Mouse (Mus musculus) neural tube, embryonic 13.5 days (tissue): ENCODE results near the gene Ccdc148. TPM values are rescaled to one million over a fixed set of nuclear protein-coding genes. Genes with fewer than 3 reads are reported as not detected.

ENCODE experiments used
- ATAC-seq: fragments of 200-750 bp; cut with Nextera tagmentation; 2 replicates; pipeline ENCODE4 v1.8.0; 2017; ENCODE audit warnings: low read depth, mild to moderate bottlenecking, moderate TSS enrichment, moderate library complexity
- H3K27ac ChIP-seq: fragments of 300-500 bp; sonication (generic); replicated peaks from 2 replicates; pipeline ENCODE4 v1.5.1; 2015; ENCODE audit warnings: moderate library complexity, mild to moderate bottlenecking, inconsistent platforms
- H3K27me3 ChIP-seq: fragments of 300-500 bp; sonication (generic); 2 replicates; pipeline ENCODE4 v1.6.1; 2015; ENCODE audit warnings: mild to moderate bottlenecking, inconsistent platforms
- H3K36me3 ChIP-seq: fragments of 300-500 bp; sonication (generic); 2 replicates; pipeline ENCODE4 v1.6.1; 2015; ENCODE audit warnings: mild to moderate bottlenecking, inconsistent platforms
- H3K4me1 ChIP-seq: fragments of 300-500 bp; sonication (generic); replicated peaks from 2 replicates; pipeline ENCODE4 v1.6.1; 2015; ENCODE audit warnings: inconsistent platforms
- H3K4me2 ChIP-seq: fragments of 300-500 bp; sonication (generic); 2 replicates; pipeline ENCODE4 v1.6.1; 2015; ENCODE audit warnings: inconsistent platforms, mild to moderate bottlenecking, moderate library complexity
- H3K4me3 ChIP-seq: fragments of 300-500 bp; sonication (generic); 2 replicates; pipeline ENCODE4 v1.5.1; 2015; ENCODE audit warnings: mild to moderate bottlenecking, inconsistent platforms
- H3K9ac ChIP-seq: fragments of 300-500 bp; sonication (generic); 2 replicates; pipeline ENCODE4 v1.6.1; 2015; ENCODE audit warnings: moderate library complexity, mild to moderate bottlenecking, inconsistent platforms
- H3K9me3 ChIP-seq: fragments of 300-500 bp; sonication (generic); 2 replicates; pipeline ENCODE4 v1.6.1; 2016; ENCODE audit warnings: inconsistent platforms
- WGBS: fragments of 180-500 bp; shearing (Covaris S2); methylation state at CpG from one replicate; pipeline ENCODE4 v1.1.7; 2015; 5-methylcytosine and 5-hydroxymethylcytosine counted together
- polyA plus RNA-seq: library from polyadenylated mRNA; unstranded; fragments of >200 nt; fragmentation: Nextera tagmentation; extraction: Ambion mirVana; gene quantifications from 2 replicates; pipeline ENCODE4 v1.2.1, GENCODE M21; 2015

The Ccdc148 gene
- polyA plus RNA-seq, 1 experiment from 2014 or later: 3.9 TPM

- WGBS: 67% methylated on average over 6 of the region's 6 CpGs
- no peak overlapping the region for H3K9ac ChIP-seq
- no peak overlapping the region for H3K4me3 ChIP-seq
- H3K36me3 ChIP-seq: no peaks in the 10 kb centered on the region
- no peak overlapping the region for H3K27ac ChIP-seq
- ATAC-seq: no peak
- no peak overlapping the region for H3K4me2 ChIP-seq
- H3K9me3 ChIP-seq: no peaks in the 10 kb centered on the region
- peaks cover 21% of the 10 kb centered on the region for H3K4me1 ChIP-seq
- no peaks in the 10 kb centered on the region for H3K27me3 ChIP-seq
Observed at GRCm38 (mm10) chr2:59175926-59176325, 15.4 kb upstream of the Ccdc148 start.

GRCm38 (mm10) chr2:59171533-59171932 lies 11.1 kb upstream of the Ccdc148 start:
- Histone ChIP-seq H3K27ac (no peak overlapping the region), H3K4me3 (no peak overlapping the region), H3K4me1 (peaks cover 10% of the 10 kb centered on the region; the same call in 1 of the 2 replicates), H3K36me3 (no peaks in the 10 kb centered on the region), H3K9me3 (no peaks in the 10 kb centered on the region), H3K27me3 (no peaks in the 10 kb centered on the region), H3K4me2 (no peak overlapping the region), H3K9ac (no peak overlapping the region)
- 76% methylated on average over 5 of the region's 5 CpGs for WGBS
- no peak for ATAC-seq

- 94% methylated on average over 5 of the region's 5 CpGs for WGBS
Observed at GRCm38 (mm10) chr2:59170593-59170992, 10.1 kb upstream of the Ccdc148 start.

GRCm38 (mm10) chr2:59170208-59170589 lies 9.7 kb upstream of the Ccdc148 start:
- H3K4me1 ChIP-seq: peaks cover 10% of the 10 kb centered on the region; the same call in 1 of the 2 replicates
- no peak overlapping the region for H3K4me3 ChIP-seq
- H3K27ac ChIP-seq: no peak overlapping the region
- H3K27me3 ChIP-seq: no peaks in the 10 kb centered on the region
- 90% methylated on average over 3 of the region's 3 CpGs for WGBS
- ATAC-seq: no peak
- no peaks in the 10 kb centered on the region for H3K9me3 ChIP-seq
- no peak overlapping the region for H3K4me2 ChIP-seq
- no peaks in the 10 kb centered on the region for H3K36me3 ChIP-seq
- no peak overlapping the region for H3K9ac ChIP-seq

More at GRCm38 (mm10) chr2:59170593-59170992, 10.1 kb upstream of the Ccdc148 start:
- H3K4me3 ChIP-seq: no peak overlapping the region
- H3K4me1 ChIP-seq: peaks cover 10% of the 10 kb centered on the region; the same call in 1 of the 2 replicates
- H3K27me3 ChIP-seq: no peaks in the 10 kb centered on the region
- no peak overlapping the region for H3K9ac ChIP-seq
- H3K4me2 ChIP-seq: no peak overlapping the region
- H3K27ac ChIP-seq: no peak overlapping the region
- no peaks in the 10 kb centered on the region for H3K9me3 ChIP-seq
- no peaks in the 10 kb centered on the region for H3K36me3 ChIP-seq
- no peak for ATAC-seq

GRCm38 (mm10) chr2:59169572-59170207 lies 9.2 kb upstream of the Ccdc148 start:
- Histone ChIP-seq H3K4me1 (peaks cover 10% of the 10 kb centered on the region; the same call in 1 of the 2 replicates), H3K4me2 (no peak overlapping the region), H3K36me3 (no peaks in the 10 kb centered on the region), H3K9ac (no peak overlapping the region), H3K4me3 (no peak overlapping the region), H3K9me3 (no peaks in the 10 kb centered on the region), H3K27me3 (no peaks in the 10 kb centered on the region), H3K27ac (no peak overlapping the region)
- ATAC-seq: no peak
- WGBS: 78% methylated on average over 9 of the region's 9 CpGs

- Histone ChIP-seq H3K27me3 (no peaks in the 10 kb centered on the region), H3K4me2 (no peak overlapping the region), H3K4me3 (no peak overlapping the region), H3K9ac (no peak overlapping the region), H3K4me1 (peaks cover 20% of the 10 kb centered on the region), H3K36me3 (no peaks in the 10 kb centered on the region), H3K9me3 (no peaks in the 10 kb centered on the region), H3K27ac (no peak overlapping the region)
- ATAC-seq: no peak
- WGBS: 66% methylated on average over 4 of the region's 4 CpGs
Observed at GRCm38 (mm10) chr2:59167830-59168229, 7.3 kb upstream of the Ccdc148 start.

GRCm38 (mm10) chr2:59166976-59167375 lies 6.5 kb upstream of the Ccdc148 start:
- Histone ChIP-seq H3K36me3 (no peaks in the 10 kb centered on the region), H3K4me1 (peaks cover 27% of the 10 kb centered on the region), H3K27ac (no peak overlapping the region), H3K9me3 (no peaks in the 10 kb centered on the region), H3K9ac (no peak overlapping the region), H3K27me3 (no peaks in the 10 kb centered on the region), H3K4me2 (no peak overlapping the region), H3K4me3 (no peak overlapping the region)
- 81% methylated on average over 4 of the region's 4 CpGs for WGBS
- no peak for ATAC-seq

- Histone ChIP-seq H3K36me3 (no peaks in the 10 kb centered on the region), H3K4me3 (peak overlapping the region; percentile 90), H3K4me2 (peak overlapping the region; percentile 85), H3K4me1 (peaks cover 26% of the 10 kb centered on the region), H3K27ac (0 out of 2 replicates have a peak overlapping the region, but pooled peaks have one; percentile 18), H3K9ac (peak overlapping the region; percentile 86), H3K9me3 (no peaks in the 10 kb centered on the region), H3K27me3 (no peaks in the 10 kb centered on the region)
- 27% methylated on average over 8 of the region's 8 CpGs for WGBS
- ATAC-seq: no peak
Observed at GRCm38 (mm10) chr2:59162285-59162600, 1.8 kb upstream of the Ccdc148 start.

GRCm38 (mm10) chr2:59161441-59162284 lies 1.2 kb upstream of the Ccdc148 start:
- H3K36me3 ChIP-seq: no peaks in the 10 kb centered on the region
- no peaks in the 10 kb centered on the region for H3K9me3 ChIP-seq
- peak; percentile 83 for ATAC-seq
- peaks cover 23% of the 10 kb centered on the region for H3K4me1 ChIP-seq
- peak overlapping the region; percentile 85 for H3K4me2 ChIP-seq
- peak overlapping the region; percentile 86 for H3K9ac ChIP-seq
- peak overlapping the region; percentile 89 for H3K27ac ChIP-seq
- H3K27me3 ChIP-seq: no peaks in the 10 kb centered on the region
- under 1% methylated on average over 74 of the region's 74 CpGs for whole genome bisulfite sequencing
- peak overlapping the region; percentile 90 for H3K4me3 ChIP-seq

GRCm38 (mm10) chr2:59161021-59161440 lies 548 bp upstream of the Ccdc148 start:
- peak overlapping the region; percentile 89 for H3K27ac ChIP-seq
- H3K27me3 ChIP-seq: no peaks in the 10 kb centered on the region
- H3K9ac ChIP-seq: peak overlapping the region; percentile 86
- H3K4me2 ChIP-seq: peak overlapping the region; percentile 85
- H3K4me1 ChIP-seq: peaks cover 23% of the 10 kb centered on the region
- peak overlapping the region; percentile 90 for H3K4me3 ChIP-seq
- 0% methylated on average over 41 of the region's 58 CpGs for WGBS
- peak; percentile 73 for ATAC-seq
- H3K36me3 ChIP-seq: no peaks in the 10 kb centered on the region
- H3K9me3 ChIP-seq: no peaks in the 10 kb centered on the region

GRCm38 (mm10) chr2:59159961-59160604 lies 400 bp downstream of the Ccdc148 start:
- Histone ChIP-seq H3K4me1 (peaks cover 23% of the 10 kb centered on the region), H3K4me3 (peak overlapping the region; percentile 90), H3K9ac (peak overlapping the region; percentile 64), H3K27me3 (no peaks in the 10 kb centered on the region), H3K36me3 (no peaks in the 10 kb centered on the region), H3K27ac (peak overlapping the region; percentile 49; the same call in 1 of the 2 replicates), H3K4me2 (peak overlapping the region; percentile 85), H3K9me3 (no peaks in the 10 kb centered on the region)
- ATAC-seq: peak; percentile 29
- under 1% methylated on average over 16 of the region's 16 CpGs for WGBS

- H3K4me3 ChIP-seq: no peak overlapping the region
- ATAC-seq: no peak
- no peak overlapping the region for H3K27ac ChIP-seq
- no peak overlapping the region for H3K4me2 ChIP-seq
- no peaks in the 10 kb centered on the region for H3K36me3 ChIP-seq
- no peaks in the 10 kb centered on the region for H3K9me3 ChIP-seq
- peaks cover 17% of the 10 kb centered on the region for H3K4me1 ChIP-seq
- no peaks in the 10 kb centered on the region for H3K27me3 ChIP-seq
- WGBS: 44% methylated on average over 2 of the region's 2 CpGs
- H3K9ac ChIP-seq: no peak overlapping the region
Observed at GRCm38 (mm10) chr2:59158117-59158516, 2.4 kb downstream of the Ccdc148 start.
